Mouse (Mus musculus) left cerebral cortex, postnatal 10 days (tissue): ENCODE measurements at regions not wholly inside any gene's neighbourhood (a gene's known extent, or its start where the extent isn't known, plus 50 kb on each side); places are given as distances from the start of the nearest gene placed in this dataset.

ENCODE experiments used
- DNase-seq, 2 experiments: peaks; one replicate each; pipeline ENCODE4 v3.0.0; 2021 to 2022; ENCODE audit warnings: low spot score in 2 of 2, mixed read lengths in 1 of 2; ENCODE audit errors: extremely low spot score in 1 of 2
- intact Hi-C: fragments of 180-260 bp; cut with DNase I; formaldehyde crosslinking; loops from one replicate; pipeline ENCODE4 v1.15.1; 2025

DNA sequence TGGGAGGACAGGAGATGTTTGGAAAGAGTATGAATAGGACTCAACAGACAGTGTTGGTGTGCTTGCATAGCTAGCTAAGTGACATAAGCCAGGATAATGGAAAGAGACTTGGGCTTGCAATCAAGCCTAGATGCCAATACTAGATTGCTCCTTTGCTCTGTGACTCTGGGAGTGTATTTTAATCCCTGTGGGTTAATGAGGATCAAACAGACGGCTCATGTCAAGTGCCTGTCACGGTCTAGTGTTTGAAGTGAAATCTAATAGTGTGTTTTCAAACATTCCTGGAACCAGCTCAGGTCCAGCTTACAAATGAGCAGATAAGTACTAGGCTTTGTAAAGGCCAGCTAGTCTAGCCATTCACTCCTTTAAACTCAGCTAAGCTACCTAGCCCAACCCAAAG is 64.1 kb upstream of the Ranbp3l start:
- no peak for DNase-seq
- intact Hi-C loops = no loop called here

DNA sequence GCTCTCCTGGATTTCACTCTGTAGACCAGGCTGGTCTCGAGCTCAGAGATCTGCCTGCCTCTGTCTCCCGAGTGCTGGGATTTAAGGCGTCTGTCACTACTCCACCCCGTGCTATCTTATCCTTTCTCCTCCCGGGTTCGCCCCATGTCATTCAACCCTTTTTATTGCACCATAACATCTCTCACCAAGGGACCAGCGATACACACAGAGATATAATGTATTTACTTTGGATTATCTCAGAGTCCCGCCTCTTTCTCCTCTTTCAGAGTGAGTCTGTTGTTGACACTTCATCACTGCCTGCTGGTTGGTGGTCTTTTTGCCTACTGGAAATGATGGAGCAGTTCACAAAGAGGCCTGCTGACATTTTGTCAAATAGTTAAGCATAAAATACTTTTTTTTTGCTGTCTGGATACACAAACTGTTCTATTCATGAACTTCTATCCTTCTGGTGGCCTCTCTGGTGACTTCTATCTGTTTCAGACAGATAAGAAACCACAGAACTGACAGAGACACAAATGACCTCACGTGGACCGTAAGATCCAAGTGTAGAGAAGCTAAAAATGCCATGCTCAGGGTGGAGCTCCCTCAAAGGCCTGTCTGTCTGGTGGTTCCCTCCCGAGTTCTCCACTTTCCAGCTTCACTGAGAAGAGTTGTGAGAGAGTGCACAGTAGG is 70.1 kb upstream of the Ranbp3l start:
- DNase-seq = no peak
- intact Hi-C loops = no loop called here

DNA sequence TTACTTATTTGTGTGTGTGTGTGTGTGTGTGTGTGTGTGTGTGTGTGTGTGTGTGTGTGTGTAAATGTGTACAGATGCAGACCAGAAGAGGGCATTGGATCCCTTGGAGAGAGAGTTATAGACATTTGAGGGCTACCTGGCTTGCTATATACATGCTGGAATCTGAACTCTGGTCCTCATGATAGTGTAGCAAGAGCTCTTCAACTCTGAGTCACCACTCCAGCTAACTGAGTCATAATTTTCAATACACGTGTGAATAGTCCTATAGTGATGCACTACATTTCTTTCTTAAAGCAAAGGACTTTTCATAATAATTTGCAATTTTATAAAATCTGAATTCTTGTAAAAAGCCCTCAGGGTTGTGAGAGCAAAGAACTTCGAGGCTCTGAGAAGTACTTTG is 70.9 kb upstream of the Ranbp3l start:
- no peak for DNase-seq
- intact Hi-C loops = no loop called here

DNA sequence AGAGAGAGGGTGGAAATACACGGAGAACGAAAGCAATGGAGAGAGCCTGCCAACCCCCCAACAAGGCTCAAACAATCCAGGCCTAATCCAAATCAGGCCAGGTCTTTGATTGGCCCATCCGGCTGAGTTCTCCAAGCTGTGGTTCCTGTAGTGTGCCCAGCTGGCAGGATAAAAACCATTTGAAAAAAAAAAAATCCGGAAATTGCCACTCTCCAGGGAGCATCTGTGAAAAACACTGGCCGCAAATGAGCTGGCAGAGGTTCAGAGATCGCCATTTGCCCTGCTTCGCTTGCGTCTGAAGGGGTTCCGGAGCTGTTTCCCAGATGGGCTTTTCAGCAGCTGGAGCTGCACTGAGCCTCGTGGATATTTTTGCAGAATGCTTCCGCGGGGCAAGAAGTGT is 71.4 kb upstream of the Ranbp3l start:
- intact Hi-C loops = no loop called here
- peak; percentile 53 to 55 for DNase-seq

DNA sequence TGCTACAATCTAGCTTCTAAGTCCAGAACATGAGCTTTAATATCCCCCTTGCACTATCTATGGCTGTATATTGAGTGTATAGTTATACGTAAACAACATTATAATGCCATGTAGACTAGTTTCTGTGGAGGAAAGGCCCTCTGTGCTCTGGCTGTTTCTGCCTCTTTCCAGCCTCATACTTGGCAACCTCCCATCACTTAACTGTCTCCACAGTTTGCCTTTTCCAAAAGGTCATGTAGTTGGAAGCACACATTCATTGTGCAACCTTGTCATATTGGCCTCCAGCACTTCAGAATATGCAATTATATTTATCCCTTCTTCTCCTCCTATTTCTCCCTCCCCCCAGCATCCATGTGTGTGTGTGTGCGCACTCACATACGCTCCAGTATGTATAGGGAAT is 82.2 kb upstream of the Ranbp3l start:
- intact Hi-C loops = loop anchor here (1.0 kb wide), 1 partner anchor 258 kb away; no protein-coding TSS in a partner anchor
- no peak for DNase-seq

DNA sequence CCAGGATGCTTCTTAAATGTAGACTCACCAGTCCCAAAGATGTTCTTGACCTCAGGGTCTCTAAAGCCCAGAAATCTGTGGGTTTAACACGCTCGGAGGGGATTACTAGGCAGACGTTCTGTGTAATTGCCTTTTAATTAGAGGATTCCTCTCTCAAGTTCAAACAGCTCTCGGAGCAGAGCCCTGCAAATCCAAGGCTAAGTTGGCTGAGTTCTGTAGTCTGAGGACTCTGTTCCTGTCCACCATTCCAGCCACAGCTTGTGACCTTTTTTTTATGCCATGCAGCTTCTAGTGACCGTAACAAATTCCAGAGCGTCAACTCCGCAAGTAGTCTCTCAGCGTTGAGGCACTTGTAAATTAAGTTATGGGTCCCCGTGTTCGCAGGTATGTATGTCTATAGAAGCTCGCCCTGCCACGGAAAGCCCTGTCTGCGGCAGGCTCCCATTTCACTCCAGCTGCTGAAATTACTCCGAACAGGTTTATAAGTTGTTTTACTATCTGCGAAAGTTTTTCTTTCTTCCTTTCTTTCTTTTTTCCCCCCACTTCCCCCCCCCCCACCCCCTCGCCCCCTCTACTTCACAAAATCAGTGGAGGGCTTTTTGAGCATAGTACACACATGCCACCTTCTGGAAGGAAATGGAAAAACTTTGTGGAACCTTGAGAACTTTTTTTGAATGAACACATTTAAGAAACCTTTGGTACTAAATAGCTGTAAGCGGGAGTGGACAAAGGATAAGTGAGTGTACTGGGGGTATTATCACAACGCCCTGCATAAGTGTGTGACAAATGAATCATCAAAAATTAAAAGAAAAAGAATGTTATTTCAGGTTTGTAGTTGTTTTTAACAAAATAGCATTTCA is 82.9 kb upstream of the Ranbp3l start:
- intact Hi-C loops = loop anchor here (1.0 to 5.0 kb wide), 3 partner anchors 88 to 258 kb away; no protein-coding TSS in a partner anchor
- DNase-seq = peak in 1 of 2 experiments; percentile 37

DNA sequence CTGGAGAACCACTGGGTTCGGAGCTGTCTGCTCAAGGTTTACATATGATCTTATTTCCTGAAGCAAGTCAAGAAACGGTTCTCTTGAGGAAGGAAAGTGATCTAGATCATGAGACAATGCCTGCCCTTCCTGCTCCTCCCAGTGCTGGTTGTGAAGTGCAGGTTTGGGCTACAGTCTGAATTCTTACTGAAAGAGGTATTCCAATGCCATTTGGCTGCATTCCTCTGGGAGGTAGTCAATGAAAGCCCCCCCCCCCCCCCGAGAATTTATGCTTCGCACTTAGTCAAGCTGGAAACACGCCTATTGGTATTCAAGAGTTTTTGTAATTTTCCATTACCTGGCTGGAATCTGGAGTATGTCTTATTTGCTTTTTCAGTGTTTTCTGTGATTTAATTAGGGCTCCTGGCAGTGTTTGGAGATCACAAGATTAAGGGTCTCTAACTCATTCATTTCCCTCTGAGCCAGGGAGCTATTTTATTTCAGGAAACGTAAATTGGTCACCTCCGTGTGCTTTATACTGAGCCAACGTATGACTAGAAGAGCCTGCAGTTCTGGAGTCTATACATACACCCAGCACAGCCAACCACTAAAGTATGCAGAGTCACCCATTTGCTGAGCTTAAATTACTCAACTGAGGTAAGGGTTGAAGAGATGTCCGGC is 84.7 kb upstream of the Ranbp3l start:
- intact Hi-C loops = loop anchor here (5.0 kb wide), 2 partner anchors 86 to 176 kb away; no protein-coding TSS in a partner anchor
- DNase-seq = no peak

DNA sequence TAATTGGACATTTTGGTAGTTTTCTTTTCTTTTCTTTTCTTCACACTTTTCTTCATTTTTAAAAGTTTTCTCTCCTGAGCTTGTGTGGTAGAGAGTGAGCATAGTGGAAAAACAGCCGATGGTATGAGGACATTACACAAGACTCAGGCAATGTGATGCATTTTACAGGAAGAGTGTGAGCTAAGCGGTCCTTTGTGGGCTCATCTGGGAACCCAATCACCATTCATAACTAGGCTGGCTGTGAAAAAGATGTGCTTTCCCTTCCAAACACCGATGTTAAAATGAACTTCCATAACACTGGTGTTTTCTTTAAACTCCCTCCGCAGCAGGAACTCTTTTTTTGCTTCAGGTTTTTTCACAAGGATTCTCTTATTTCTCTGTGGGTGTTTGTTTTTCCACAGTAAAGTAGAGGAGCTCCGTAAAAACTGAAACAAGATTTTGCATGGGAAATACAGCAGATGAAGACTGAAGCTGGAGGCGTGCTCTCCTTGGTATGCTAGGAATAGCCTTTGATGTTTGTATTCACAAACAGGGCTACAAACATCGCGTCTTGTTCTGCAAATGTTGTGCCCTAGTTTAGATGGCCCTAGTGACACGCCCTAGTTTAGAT is 92.8 kb upstream of the Ranbp3l start:
- DNase-seq = no peak
- intact Hi-C loops = no loop called here

DNA sequence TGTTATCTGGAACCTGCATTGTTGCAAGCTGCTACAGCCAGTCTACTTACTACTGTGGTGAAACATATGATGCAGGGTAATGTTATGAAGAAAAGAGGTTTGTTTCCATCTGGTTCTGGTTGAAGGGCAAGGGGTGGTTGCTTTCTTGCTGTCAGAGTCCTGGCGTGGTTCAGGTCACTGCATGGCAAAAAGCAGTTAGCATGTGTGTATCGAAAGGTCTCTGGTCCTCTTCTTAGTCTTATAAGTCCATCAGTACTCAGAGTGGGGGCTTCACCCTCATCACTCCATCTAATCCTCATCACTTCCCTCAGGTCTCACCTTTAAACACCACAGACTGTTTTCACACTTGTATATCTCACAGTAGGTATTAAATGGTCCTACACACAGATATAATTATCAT is 99.7 kb upstream of the Ranbp3l start:
- intact Hi-C loops = no loop called here
- no peak for DNase-seq

DNA sequence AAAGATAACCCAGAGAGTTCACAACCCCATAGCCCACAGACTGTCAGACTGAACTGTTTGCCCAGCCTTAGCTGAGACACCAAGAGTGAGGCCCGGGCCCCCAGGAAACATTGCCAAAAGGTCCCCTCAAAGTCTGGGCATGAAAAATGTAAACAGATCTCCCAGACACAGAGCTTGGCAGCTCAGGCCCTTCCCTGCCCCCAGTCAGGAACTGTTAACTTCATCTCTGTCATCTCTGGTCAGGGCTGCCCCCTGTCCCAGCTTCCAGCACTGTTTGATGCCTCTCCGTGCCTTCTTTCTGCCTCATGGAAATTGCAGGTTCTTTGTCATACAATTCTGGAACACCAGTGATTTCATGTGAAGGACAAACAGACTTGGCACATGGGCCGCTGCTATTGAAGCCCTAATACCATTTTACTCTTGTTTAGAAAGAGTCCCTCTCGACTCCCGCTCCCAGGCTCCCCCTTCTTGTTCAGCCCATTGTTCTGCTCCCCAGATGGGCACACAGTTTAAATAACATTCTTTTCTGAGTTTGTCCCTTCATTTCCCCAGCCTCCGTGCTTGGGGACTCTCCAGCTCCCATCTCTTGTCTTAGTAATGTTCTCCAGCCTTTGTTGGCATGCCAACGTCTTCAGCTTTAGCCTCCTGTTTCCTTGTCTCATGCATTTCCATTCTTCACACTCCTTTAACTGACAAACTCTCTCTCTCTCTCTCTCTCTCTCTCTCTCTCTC is 100.4 kb upstream of the Ranbp3l start:
- intact Hi-C loops = no loop called here
- peak in 1 of 2 experiments; percentile 27 for DNase-seq

DNA sequence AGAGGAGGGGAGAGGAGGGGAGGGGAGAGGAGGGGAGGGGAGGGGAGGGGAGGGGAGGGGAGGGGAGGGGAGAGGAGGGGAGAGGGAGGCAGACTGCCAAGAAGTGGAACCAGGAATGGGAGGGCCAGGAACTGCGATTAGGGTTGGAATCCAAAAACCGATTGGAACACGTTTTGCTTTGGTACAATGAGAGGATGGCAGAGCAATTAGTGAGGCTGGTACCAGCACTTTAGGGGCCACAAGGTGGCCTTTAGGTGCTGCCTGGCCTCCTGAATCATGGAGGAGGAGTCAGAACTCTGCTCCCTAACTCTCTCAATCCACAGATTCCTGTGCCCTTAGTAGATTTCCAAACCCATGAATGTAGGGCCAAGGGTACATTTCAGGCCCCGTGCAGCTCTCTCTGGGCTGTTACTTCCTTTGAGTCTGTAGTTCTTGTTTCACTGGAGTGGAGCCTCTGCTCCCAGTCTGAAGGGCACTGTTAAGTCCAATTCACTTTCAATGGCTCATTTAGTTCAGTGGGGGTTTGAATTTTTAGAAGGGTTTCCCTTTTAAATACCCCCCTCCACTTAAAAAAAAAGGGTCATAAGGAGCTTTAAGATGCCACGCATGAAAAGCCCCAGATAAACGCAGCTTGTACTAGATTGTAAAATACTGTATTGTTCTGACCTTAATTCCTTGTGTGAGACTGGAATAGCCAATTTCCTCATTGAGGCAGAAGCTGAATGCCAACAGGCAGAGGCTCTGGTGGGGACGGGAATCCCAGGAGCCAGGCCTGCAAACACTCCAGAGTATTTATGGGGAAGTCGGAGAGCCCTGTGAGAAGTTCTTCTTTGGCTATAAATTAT is 102.4 kb upstream of the Ranbp3l start:
- DNase-seq = peak in 1 of 2 experiments; percentile 33
- intact Hi-C loops = no loop called here

DNA sequence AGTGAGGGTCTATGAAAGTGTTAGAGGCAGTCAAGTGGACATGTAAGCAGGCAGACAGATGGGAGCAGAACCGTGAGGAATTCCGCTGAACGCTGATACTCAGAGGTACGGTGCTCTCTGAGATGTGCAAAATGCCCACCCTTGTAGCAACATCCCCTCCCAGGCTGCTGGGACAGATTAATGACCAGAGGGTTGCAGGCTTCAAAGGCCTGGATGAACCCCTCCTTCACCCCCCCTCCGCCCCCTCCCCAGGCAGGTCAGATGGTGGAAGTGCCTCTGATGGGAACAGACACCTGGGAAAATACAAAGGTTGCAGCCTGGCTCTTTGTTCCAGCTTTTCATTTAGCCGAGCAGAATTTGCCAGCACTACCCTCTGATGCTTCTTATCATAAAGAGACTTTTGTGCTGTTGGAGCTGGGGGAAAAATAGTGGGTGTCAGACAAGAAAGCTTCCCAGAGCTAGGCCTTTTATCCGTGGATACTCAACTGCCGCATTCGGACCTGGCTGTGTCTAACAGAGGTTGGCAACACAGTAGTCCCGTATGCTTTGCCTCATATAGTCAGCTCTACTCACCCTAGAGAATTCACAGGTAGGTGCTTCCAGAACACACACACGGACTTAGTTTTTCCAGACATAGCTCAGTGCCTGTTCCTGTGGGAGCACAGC is 111.2 kb upstream of the Ranbp3l start:
- DNase-seq = no peak
- intact Hi-C loops = no loop called here

DNA sequence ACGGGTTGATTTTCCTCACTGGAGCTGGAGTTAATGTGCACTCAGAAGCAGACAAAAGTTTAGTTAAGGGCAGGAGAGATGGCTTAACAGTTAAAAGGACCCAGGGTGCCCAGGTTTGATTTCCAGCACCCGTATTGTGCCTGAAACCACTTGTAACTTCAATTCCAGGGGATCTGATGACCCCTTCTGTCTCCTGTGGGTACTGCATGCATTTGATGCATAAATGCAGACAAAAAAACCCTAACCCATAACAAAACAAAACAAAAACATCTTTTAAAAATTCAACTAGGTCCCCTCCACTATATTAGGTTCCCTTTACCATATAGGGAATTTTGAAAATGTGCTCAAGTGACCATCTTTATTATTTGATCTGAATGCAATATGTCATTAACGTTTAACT is 112.2 kb upstream of the Ranbp3l start:
- DNase-seq = no peak
- intact Hi-C loops = no loop called here

DNA sequence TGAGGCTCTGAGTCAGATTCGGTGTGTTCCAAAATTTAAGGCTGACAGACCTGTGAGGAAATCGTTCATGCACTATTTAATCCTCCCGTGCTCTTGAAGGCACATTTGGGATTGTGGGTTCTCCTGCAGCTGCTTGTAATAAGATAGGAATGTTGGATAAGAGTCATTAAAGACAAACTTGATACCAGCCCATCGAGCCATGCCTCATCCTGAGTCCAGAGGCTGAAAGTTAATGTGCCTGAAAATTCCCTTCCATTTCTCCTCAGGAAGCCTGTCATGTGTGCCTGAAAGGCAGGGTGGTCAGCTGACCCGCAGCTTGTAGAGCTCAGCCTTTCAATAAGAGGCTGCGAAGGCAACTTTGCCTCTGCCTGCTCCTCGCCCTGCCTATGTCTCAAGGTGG is 113.4 kb upstream of the Ranbp3l start:
- DNase-seq = no peak
- intact Hi-C loops = no loop called here

DNA sequence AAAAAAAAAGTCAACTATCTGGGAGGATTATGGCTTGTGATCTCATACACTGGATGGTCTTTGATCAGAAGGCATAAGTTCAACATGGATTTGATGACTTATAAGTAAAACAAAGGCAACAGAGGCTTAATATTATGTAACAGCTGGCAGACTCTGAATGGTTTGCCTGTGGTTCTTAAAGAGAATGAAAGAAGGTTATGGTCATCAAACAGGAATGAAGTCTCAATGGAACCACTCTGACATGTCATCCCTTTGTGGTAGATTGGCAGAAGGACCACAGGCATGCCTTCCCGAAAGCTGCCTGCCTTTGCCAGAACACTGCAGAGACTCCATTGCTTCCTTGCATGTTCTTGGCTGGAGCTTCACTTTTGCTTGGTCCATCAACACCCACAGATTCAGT is 116.8 kb upstream of the Ranbp3l start:
- no peak for DNase-seq
- intact Hi-C loops = no loop called here

DNA sequence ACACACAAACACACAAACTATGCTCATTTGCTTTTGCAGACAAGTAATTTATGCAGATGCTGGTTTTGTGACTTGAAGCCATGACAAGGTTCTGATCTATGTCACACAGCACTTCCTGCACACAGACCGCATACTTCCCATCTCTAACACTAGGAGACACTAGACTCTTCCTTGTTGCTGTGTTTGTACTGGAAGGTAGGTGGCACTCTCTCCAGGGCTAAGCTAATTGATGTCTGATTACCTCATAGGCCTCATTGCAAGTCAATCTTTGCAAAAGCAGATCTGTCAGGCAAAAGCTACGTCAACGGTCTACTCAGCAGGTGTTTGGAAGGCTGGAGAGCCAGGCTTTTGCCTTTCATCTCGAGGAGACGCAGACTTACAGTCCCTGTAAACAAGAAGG is 118.3 kb upstream of the Ranbp3l start:
- no peak for DNase-seq

DNA sequence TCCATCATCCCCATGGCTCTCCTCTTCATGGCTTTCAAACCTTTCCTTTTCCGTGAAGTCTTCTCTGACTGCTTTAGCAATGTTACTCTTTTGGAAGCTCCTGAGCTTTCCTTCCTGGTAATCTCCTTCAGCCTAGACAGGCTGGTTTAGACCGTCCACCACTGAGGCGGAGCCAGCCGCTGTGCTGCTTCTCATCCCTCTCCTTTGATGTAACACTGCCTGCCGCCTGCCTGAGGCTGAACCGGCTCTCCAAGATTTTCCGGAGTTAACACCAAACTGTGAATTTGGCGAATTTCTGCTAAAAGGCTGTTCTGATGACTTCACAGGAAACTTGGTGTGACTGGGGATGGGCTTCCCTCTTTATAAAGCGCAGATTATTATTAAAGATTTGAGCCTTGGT is 125.6 kb upstream of the Ranbp3l start:
- intact Hi-C loops = no loop called here
- DNase-seq = no peak

More for the DNA sequence above, 118.3 kb upstream of the Ranbp3l start:
- intact Hi-C loops = no loop called here
